Mouse (Mus musculus) layer of hippocampus, adult 18-20 months (tissue): ENCODE data around the gene Actl10. TPM values are rescaled to one million over a fixed set of nuclear protein-coding genes. Genes with fewer than 3 reads are reported as not detected.

Experiments
- DNase-seq, 2 experiments: peaks; one replicate each; pipeline ENCODE4 v3.0.0; 2022; ENCODE audit warnings: low spot score in 2 of 2
- total RNA-seq, 2 experiments: library from RNA; stranded (reverse); gene quantifications; 2 replicates each; pipeline ENCODE4 v1.2.3; 2021

Actl10 gene
- total RNA-seq, 2 experiments from 2014 or later, result not detected

DNA sequence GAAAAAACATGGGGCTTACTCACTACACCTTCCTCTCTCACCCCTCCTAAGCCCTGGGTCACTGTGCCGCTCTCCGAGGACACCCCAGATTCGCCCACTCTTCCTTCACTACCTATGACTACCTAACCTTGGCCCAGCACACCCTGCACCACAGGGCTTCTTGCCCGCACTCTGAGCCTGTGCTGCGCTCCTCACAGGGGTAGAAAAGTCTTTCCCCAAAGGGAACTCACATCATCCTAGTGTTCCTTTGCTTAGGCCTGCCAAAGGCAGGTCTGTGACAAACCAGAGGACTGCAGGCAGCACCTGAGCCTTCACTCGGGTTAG is 26.1 kb downstream of the Actl10 start:
- no peak for DNase-seq

DNA sequence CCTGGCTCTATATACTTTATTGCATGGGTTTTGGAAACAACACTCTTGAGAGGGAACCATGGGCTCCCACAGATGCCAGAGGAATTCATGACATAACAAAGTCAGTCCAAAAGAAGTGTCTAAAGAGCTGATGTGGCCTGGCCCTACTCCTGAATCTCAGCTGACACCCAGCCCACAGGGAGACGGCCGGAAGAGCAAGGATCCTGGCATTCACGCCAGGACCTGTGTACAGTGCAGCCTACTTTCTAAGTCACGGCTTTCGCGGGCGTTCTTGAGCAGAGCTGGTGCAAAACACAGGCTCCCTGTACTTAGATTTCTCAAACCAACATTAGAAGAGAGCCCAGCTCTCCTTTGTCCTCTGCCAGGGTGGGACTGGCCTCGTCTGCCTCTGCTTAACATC is 29.0 kb downstream of the Actl10 start:
- no peak for DNase-seq

DNA sequence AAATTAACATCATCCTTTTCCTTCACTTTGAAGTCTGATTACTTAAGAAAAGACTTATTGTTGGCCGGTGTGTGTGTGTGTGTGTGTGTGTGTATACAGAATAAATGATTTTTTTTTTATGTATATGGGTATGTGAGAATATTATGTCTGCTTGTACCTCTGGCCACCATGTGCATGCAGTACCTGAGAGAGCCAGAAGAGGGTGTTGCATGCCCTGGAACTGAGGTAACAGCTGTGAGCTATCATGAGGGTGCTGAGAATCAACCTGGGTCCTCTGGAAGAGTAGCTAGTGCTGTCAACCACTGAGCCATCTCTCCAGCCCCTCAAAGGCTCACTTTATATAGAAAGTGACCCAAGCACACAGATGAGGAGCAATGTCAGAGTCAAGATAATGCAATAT is 29.8 kb downstream of the Actl10 start:
- no peak for DNase-seq

DNA sequence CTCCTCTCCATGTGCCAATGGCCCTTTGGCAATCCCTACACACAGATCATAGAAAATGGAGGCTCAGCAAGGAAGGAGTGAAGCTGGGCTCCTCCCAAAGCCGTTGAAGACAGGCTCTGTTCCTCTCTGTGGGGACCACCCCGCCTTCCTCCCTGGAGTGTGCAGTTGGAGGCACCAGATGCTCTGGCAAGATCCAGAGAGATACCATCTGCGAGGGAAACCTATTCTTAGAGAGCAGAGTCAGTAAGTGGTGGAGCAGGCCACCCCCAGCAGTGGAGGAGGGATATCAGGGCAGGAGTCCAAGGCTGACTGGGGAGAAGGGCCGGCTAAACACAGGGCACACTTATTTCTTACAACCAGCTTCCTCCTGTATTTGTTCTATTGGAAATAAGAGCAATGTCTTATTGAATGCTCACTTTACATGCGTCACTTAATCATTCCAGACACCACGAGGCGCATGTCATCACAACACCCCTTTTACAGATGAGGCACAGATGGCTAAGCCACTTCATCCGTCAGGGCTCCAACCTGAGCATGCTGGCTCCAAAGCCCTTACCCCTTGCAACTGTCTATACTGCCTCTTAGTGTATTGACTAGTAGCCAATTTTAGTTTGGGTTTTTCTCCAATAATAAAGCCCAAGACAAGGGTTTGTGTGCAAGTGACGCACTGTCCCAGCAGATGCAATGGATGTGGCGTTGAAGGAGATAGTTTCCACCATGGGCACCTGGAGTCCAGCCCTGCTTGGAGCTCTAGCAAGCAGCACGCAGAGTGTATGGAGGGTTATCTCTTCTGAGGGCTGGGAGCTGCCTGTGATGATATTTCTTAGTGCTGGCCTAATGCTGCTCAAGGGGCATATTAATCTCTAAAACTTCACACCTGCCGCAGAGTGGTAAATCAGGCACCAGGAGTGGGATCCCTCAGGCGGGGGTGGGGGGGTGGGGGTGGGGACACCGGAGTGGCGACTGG is 32.6 kb downstream of the Actl10 start:
- DNase-seq, result peak; percentile 95 to 97

GRCm38 (mm10) chr2:154584931-154585601 is 33.5 kb downstream of the Actl10 start:
- no peak for DNase-seq

DNA sequence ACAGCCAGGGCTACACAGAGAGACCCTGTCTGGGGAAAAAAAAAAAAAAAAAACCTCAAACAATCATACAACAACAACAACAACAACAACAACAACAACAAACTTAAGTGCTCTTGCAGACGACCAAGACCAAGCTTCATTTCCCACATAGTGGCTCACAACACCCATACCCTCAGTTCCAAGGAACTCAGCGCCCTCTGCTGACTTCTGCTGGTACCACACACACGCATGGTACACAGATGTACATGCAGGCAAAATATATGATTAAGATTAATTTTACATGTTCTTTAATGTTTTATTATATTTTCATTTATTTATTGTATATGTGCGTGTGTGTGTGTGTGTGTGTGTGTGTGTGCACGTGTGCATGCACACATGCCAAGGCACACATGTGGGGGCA is 34.8 kb downstream of the Actl10 start:
- no peak for DNase-seq

DNA sequence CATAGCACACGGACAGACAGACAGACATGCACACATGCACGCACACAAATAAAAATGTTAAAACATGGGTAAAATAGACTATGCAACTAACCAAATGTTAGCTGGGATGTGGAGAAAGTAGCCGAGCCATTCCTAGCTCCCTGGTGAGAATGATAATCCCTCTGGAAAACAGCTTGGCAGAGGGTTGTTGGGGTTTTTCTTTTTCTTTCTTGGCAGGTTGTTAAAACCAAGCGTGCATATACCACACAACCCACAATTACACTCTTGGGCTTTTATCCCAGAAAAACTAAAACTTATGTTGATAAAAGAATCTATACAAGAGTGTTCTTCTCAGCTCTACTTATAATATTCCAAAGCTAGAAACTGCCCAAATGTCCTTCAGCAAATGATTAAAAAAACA is 37.5 kb downstream of the Actl10 start:
- no peak for DNase-seq

- DNase-seq, result no peak
These were observed 39.7 kb downstream of the Actl10 start for GRCm38 (mm10) chr2:154591239-154591638.

GRCm38 (mm10) chr2:154593025-154593424 is 41.4 kb downstream of the Actl10 start:
- peak in 1 of 2 experiments; percentile 25 for DNase-seq

DNA sequence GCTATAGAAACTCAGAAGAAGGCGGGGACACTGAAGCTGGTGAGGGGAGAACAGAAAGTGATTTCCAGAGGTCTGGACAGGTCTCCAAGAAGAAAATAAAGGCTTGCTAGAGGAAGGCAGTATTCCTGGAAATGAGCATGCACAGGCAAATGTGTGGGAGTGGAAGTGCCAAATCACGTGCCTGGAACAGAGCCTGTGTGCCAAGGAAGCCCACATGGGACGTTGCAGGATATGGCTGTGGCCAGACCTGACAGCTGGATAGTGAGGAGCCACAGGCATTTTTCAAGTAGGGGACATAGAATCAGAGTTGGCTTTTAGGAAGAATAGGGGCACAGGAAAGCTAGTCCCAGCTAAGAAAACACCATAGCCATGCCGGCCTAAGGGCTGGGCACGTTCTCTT is 44.2 kb downstream of the Actl10 start:
- no peak for DNase-seq

GRCm38 (mm10) chr2:154597399-154597798 is 45.8 kb downstream of the Actl10 start:
- no peak for DNase-seq

DNA sequence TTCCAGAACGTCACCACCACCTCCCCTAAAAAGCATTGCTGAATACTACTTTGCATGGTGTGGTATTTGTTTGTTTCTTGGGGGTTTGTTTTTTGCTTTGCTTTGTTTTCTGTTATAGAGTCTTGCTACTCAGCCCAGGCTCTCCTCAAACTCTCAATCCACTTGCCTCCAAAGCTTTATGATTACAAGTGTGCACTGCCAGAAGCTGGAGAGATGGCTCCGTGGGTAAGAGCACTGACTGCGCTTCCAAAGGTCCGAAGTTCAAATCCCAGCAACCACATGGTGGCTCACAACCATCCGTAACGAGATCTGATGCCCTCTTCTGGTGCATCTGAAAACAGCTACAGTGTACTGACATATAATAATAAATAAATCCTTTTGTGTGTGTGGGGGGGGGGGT is 49.0 kb downstream of the Actl10 start:
- DNase-seq, result no peak

GRCm38 (mm10) chr2:154601324-154601723 is 49.7 kb downstream of the Actl10 start:
- DNase-seq, result no peak

Other genes with a start within 250 kb of the Actl10 start
- not detected for gene Bpifb9b, start 244.5 kb upstream of the Actl10 start, total RNA-seq
- gene Cdk5rap1, start 178.8 kb upstream of the Actl10 start, total RNA-seq, result 10 to 100 TPM; 14.8 to 14.9 TPM
- gene Snta1, start 143.7 kb upstream of the Actl10 start, total RNA-seq, result 10 to 100 TPM; 45.3 to 47.7 TPM
- gene Cbfa2t2, start 115.3 kb upstream of the Actl10 start, total RNA-seq, result 10 to 100 TPM; 47.9 to 48.9 TPM
- gene 1700003F12Rik, start 4.7 kb upstream of the Actl10 start, total RNA-seq, result under 1 TPM in 1 of 2 experiments, not detected in 1; 0.47 TPM
- 10 to 100 TPM; 20.9 to 26.5 TPM for gene Necab3, start 7.1 kb downstream of the Actl10 start, total RNA-seq
- gene E2f1, start 18.1 kb downstream of the Actl10 start, total RNA-seq, result 1 to 10 TPM; 4.4 to 4.7 TPM
- gene Pxmp4, start 51.9 kb downstream of the Actl10 start, total RNA-seq, result 10 to 100 TPM in 1 of 2 experiments, 1 to 10 TPM in 1; 10.0 to 10.8 TPM
- 10 to 100 TPM in 1 of 2 experiments, 1 to 10 TPM in 1; 9.4 to 10.6 TPM for gene Zfp341, start 61.5 kb downstream of the Actl10 start, total RNA-seq
- gene 4930519P11Rik, start 61.7 kb downstream of the Actl10 start, total RNA-seq, result not detected
- 100 to 1,000 TPM; 222 to 223 TPM for gene Chmp4b, start 99.9 kb downstream of the Actl10 start, total RNA-seq
- not detected for gene Gm14214, start 218.3 kb downstream of the Actl10 start, total RNA-seq
- 10 to 100 TPM; 67.1 to 73.5 TPM for gene Raly, start 239.3 kb downstream of the Actl10 start, total RNA-seq
- not detected for gene a, start 239.6 kb downstream of the Actl10 start, total RNA-seq